Mouse (Mus musculus) midbrain, embryonic 11.5 days (tissue): Measurements from ENCODE around the gene Prss50. TPM values are rescaled to one million over a fixed set of nuclear protein-coding genes. Genes with fewer than 3 reads are reported as not detected.
A peak's percentile ranks its signal among the peaks of the same experiment; 100 is the strongest.

ENCODE experiments used
- ATAC-seq: fragments of 200-750 bp; cut with Nextera tagmentation; 2 replicates; pipeline ENCODE4 v1.8.0; 2017; ENCODE audit warnings: moderate TSS enrichment, moderate library complexity; ENCODE audit not compliant: low FRiP score
- DNase-seq: peaks from one replicate; pipeline ENCODE4 v3.0.0; 2015; ENCODE audit warnings: low spot score; ENCODE audit errors: missing footprints
- H3K27ac ChIP-seq: fragments of 300-500 bp; sonication (generic); 2 replicates; pipeline ENCODE4 v1.5.1; 2014; ENCODE audit warnings: low read depth, low read length
- H3K27me3 ChIP-seq: fragments of 300-500 bp; sonication (generic); 2 replicates; pipeline ENCODE4 v1.6.1; 2014; ENCODE audit warnings: mild to moderate bottlenecking, low read length, moderate library complexity, mixed read lengths; ENCODE audit not compliant: control insufficient read depth, insufficient read depth
- H3K36me3 ChIP-seq: fragments of 300-500 bp; sonication (generic); 2 replicates; pipeline ENCODE4 v1.6.1; 2014; ENCODE audit warnings: mild to moderate bottlenecking, low read length, moderate library complexity, mixed read lengths; ENCODE audit not compliant: control insufficient read depth, insufficient read depth
- H3K4me1 ChIP-seq: fragments of 300-500 bp; sonication (generic); 2 replicates; pipeline ENCODE4 v1.6.1; 2014; ENCODE audit warnings: low read length; ENCODE audit not compliant: control insufficient read depth, insufficient read depth
- H3K4me2 ChIP-seq: fragments of 300-500 bp; sonication (generic); 2 replicates; pipeline ENCODE4 v1.6.1; 2014; ENCODE audit warnings: mild to moderate bottlenecking, moderate library complexity
- H3K4me3 ChIP-seq: fragments of 300-500 bp; sonication (generic); 2 replicates; pipeline ENCODE4 v1.5.1; 2014; ENCODE audit warnings: low read depth, low read length
- H3K9ac ChIP-seq: fragments of 300-500 bp; sonication (generic); 2 replicates; pipeline ENCODE4 v1.6.1; 2014; ENCODE audit warnings: low read length
- H3K9me3 ChIP-seq: fragments of 300-500 bp; sonication (generic); 2 replicates; pipeline ENCODE4 v1.6.1; 2016; ENCODE audit warnings: low read length; ENCODE audit not compliant: control insufficient read depth
- WGBS: fragments of 180-500 bp; shearing (Covaris S2); extraction: QIAGEN DNeasy Blood & Tissue Kit; methylation state at CpG from one replicate; pipeline ENCODE4 v1.1.7; 2014; 5-methylcytosine and 5-hydroxymethylcytosine counted together
- polyA plus RNA-seq: library from polyadenylated mRNA; unstranded; fragments of >200 nt; fragmentation: Nextera tagmentation; extraction: Ambion mirVana; gene quantifications from 2 replicates; pipeline ENCODE4 v1.2.1, GENCODE M21; 2014

Prss50 gene
- polyA plus RNA-seq, 1 experiment from 2014 or later, result 0.37 TPM

DNA sequence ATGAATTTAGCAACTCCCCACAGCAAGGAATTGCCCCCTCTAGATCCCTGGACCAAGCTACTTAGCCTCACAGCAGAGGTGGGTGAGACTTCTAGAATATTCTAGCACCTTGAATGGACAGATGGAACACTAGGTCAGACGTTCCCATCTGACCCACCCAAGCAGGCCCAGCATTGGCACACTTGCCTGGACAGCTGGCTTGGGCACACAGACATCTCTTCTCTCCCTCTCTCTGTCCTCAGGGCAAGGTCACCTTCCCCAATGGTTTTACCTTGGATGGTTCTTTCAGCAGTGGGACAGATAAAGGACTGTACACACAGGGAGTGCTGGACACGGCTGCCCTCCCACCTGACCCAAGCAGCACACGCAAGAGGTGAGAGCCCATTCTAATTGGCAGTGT is 34.8 kb downstream of the Prss50 start:
- no peaks in the 10 kb centered on the region for H3K27me3 ChIP-seq
- no peak overlapping the region for H3K4me3 ChIP-seq
- no peak overlapping the region for H3K27ac ChIP-seq
- H3K36me3 ChIP-seq, result no peaks in the 10 kb centered on the region
- no peak overlapping the region for H3K9ac ChIP-seq
- no peaks in the 10 kb centered on the region for H3K4me1 ChIP-seq
- ATAC-seq (no peak), DNase-seq (no peak)
- no peaks in the 10 kb centered on the region for H3K9me3 ChIP-seq
- no peak overlapping the region for H3K4me2 ChIP-seq
- WGBS, result 78% methylated on average over 3 of the region's 3 CpGs

DNA sequence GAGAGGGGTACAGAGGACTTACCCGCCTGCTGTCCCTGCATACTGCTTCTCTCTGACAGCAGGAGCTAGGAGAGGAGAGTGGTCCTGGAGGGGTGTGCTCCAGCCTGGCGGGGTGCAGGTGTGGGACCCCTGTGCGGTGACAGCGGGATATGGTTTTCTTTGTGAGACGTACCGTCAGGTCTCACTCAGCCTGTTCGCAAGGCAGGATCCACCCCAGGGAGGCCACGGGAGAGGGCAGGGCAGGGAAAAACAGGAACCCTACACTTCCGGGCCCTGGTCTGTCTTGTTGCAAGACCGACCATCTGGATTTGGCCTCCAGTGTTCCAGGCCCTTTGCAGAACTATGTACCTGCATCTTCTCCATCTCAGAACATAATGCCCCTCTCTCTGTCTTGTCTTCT is 35.7 kb downstream of the Prss50 start:
- no peaks in the 10 kb centered on the region for H3K9me3 ChIP-seq
- DNase-seq (no peak), ATAC-seq (no peak)
- no peaks in the 10 kb centered on the region for H3K36me3 ChIP-seq
- no peak overlapping the region for H3K27ac ChIP-seq
- H3K4me2 ChIP-seq, result no peak overlapping the region
- H3K4me1 ChIP-seq, result no peaks in the 10 kb centered on the region
- WGBS, result 57% methylated on average over 10 of the region's 10 CpGs
- H3K4me3 ChIP-seq, result no peak overlapping the region
- no peaks in the 10 kb centered on the region for H3K27me3 ChIP-seq
- H3K9ac ChIP-seq, result no peak overlapping the region

DNA sequence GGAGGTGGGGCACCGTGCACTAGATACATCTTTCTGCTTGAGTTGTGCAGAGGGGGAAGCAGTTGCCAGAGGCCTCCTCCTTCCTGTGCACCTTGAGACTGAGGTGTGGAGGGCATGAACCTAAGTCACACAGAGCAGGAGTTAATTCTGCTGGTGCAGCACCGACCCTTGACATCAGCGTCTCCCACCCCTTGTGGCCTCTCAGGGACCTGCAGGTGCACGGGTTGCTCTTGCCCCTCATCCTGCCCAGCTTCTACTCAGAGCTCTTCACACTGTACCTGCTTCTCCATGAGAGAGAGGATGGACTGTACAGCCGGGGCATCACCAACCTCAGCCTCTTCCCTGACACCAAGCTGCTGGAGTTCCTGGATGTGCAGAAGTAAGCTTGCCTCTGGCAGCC is 37.7 kb downstream of the Prss50 start:
- ATAC-seq (no peak), DNase-seq (no peak)
- Histone ChIP-seq H3K36me3 (no peaks in the 10 kb centered on the region), H3K27me3 (no peaks in the 10 kb centered on the region), H3K27ac (no peak overlapping the region), H3K4me2 (no peak overlapping the region), H3K4me3 (no peak overlapping the region), H3K9ac (no peak overlapping the region), H3K4me1 (no peaks in the 10 kb centered on the region), H3K9me3 (no peaks in the 10 kb centered on the region)
- 60% methylated on average over 5 of the region's 5 CpGs for WGBS

DNA sequence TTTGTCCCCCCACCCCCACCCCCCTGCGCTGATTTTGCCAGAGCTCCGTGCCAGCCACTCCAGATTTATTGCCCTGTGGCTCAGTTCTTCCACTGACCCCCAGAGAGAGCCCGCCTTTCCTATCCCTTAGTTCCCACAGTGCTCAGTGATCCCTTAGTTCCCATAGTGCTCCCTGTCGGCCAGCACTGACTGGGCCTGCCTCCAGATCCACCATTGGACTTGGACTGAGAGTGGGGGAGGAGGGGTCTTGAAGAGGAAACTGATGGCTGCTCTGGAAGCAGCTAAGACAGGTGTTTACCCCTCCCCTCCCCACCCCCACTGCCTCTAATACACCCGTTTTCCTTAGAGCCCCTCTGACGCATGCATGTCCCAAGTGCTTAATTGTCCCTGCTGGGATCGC is 38.2 kb downstream of the Prss50 start:
- H3K27me3 ChIP-seq, result no peaks in the 10 kb centered on the region
- no peaks in the 10 kb centered on the region for H3K4me1 ChIP-seq
- H3K36me3 ChIP-seq, result no peaks in the 10 kb centered on the region
- no peak overlapping the region for H3K4me3 ChIP-seq
- H3K4me2 ChIP-seq, result peak overlapping the region; percentile 25
- DNase-seq (no peak), ATAC-seq (peak; percentile 33; the same call in 1 of the 2 replicates)
- no peak overlapping the region for H3K27ac ChIP-seq
- no peaks in the 10 kb centered on the region for H3K9me3 ChIP-seq
- H3K9ac ChIP-seq, result no peak overlapping the region
- WGBS, result 19% methylated on average over 7 of the region's 7 CpGs

DNA sequence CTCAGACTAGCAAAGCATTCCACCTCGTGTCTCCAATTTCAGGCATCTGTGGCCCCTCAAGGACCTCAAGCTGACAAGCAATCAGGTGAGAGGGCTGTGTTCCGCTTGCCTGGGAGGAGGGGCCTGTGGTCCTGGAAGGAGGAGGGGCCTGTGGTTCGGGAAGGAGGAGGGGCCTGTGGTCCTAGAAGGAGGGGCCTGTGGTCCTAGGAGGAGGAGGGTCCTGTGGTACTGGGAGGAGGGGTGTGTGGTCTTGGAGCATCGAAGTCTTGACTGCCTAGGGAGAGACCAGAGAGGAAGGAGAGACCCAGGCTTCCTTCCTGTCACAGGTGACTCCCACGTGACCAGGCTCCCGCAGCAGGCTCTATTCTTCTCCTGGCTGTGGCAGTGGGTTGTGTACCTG is 38.8 kb downstream of the Prss50 start:
- Histone ChIP-seq H3K4me2 (peak overlapping the region; percentile 25), H3K36me3 (no peaks in the 10 kb centered on the region), H3K9me3 (no peaks in the 10 kb centered on the region), H3K4me3 (no peak overlapping the region), H3K4me1 (no peaks in the 10 kb centered on the region), H3K27ac (no peak overlapping the region), H3K9ac (no peak overlapping the region), H3K27me3 (no peaks in the 10 kb centered on the region)
- ATAC-seq (peak; percentile 73), DNase-seq (no peak)
- 7% methylated on average over 6 of the region's 6 CpGs for WGBS

DNA sequence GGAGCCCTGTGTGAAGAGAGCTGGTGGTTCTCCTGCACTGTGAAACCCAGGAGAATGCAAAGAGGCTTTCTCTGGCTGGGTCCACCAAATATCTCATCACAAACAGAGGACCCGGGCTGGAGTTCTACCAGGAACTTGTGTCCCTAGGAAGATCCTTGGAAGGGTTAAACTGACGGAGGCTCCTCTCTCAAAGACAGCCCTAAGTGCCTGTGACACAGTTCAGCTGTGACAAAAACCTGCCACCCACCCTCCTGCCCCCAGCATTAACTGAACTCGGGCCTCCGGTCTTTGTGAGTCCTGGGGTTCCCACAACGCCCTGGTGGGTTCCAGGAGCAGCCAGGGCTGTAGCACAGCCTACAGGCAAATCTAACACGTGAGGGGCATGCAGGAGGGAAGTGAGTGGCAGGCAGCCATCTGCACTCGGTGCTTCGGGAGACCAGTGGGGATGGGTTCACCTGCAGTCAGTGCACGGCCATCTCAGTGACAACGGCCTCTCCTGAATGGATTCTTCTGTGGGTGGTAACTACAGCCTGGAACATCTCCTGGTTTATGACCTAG is 41.8 kb downstream of the Prss50 start:
- Histone ChIP-seq H3K4me1 (no peaks in the 10 kb centered on the region), H3K27ac (no peak overlapping the region), H3K27me3 (no peaks in the 10 kb centered on the region), H3K9ac (no peak overlapping the region), H3K9me3 (no peaks in the 10 kb centered on the region), H3K36me3 (no peaks in the 10 kb centered on the region), H3K4me3 (no peak overlapping the region), H3K4me2 (no peak overlapping the region)
- ATAC-seq (no peak), DNase-seq (no peak)
- WGBS, result 74% methylated on average over 10 of the region's 10 CpGs

DNA sequence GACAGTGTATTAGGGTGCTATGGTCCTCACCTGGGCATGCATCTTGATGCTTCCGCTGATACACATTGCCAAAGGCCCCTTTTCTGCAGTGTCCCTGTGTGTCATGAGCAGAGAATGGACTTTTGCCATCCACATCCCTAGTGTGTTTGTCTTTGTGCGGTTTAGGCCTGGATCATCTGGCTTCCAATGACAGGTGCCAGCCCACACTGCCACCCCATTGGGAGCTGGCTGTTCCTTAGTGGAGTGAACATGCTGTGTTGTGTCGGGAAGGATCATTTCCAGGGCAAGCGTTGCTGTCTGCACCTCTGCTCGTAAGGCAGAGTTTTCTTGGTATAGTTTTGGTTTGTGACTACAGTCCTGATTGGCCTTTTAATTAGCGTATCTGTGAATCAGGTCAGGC is 43.4 kb downstream of the Prss50 start:
- Histone ChIP-seq H3K4me1 (no peaks in the 10 kb centered on the region), H3K4me3 (no peak overlapping the region), H3K27me3 (no peaks in the 10 kb centered on the region), H3K9me3 (no peaks in the 10 kb centered on the region), H3K27ac (no peak overlapping the region), H3K9ac (no peak overlapping the region), H3K36me3 (no peaks in the 10 kb centered on the region), H3K4me2 (no peak overlapping the region)
- no peak for DNase-seq
- 91% methylated on average over 6 of the region's 6 CpGs for WGBS
- ATAC-seq, result no peak

DNA sequence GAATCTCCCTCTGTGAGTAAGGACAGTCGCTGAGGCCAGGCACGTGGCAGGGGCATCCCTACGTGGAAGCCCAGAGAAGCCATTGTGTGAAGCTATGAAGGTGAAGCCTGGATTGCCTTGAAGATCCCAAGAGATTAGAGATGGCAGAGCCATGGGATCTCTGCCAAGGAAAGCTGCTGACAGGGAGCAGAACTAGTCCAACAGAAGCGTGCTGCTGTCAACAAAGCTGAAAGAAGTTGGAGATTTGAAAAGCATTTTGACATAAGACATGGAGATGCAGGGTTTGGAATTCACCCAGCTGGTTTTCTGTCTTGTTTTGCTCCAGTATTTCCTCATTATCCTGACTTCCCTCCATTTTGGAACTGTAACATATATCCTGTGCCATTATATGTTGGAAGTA is 44.5 kb downstream of the Prss50 start:
- Histone ChIP-seq H3K4me3 (no peak overlapping the region), H3K9me3 (no peaks in the 10 kb centered on the region), H3K27me3 (no peaks in the 10 kb centered on the region), H3K27ac (no peak overlapping the region), H3K4me2 (no peak overlapping the region), H3K4me1 (no peaks in the 10 kb centered on the region), H3K9ac (no peak overlapping the region), H3K36me3 (no peaks in the 10 kb centered on the region)
- DNase-seq, result no peak
- no peak for ATAC-seq
- 89% methylated on average over 4 of the region's 4 CpGs for WGBS

DNA sequence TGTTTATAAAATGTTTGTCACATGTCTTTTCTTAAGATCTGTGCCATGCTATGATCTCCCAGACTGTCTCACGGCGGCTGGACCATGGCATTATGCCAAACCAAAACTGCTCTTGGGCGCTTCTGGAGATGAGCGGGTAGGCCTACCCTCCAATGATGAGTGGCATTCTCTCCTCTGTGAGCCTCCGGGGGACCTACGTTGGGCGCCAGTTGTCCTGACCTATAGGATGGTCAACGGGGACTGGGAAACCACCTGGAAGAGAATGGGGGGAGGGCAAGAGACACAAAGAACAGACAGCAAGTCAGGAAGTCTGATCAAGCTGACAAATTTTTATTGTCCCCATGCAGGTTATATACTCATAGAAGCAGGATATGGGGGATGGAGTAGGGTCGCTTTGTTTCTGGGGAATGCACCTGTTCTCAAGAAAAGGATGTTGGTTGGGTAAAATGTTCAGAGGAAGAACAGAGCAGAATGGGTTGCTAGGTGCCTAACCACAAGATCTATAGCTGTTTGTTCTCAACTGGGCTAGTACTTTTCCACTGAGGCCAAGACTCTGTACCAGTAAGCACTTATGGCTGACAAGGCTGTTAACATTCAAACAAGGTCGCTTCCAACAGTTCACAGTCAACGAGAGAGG is 49.6 kb downstream of the Prss50 start:
- Histone ChIP-seq H3K9me3 (no peaks in the 10 kb centered on the region), H3K27ac (no peak overlapping the region), H3K4me1 (no peaks in the 10 kb centered on the region), H3K36me3 (no peaks in the 10 kb centered on the region), H3K9ac (no peak overlapping the region), H3K4me2 (no peak overlapping the region), H3K4me3 (no peak overlapping the region), H3K27me3 (no peaks in the 10 kb centered on the region)
- DNase-seq, result no peak
- WGBS, result 90% methylated on average over 11 of the region's 11 CpGs
- no peak for ATAC-seq
